Mouse (Mus musculus): ENCODE measurements around the gene Cnot10. TPM values are rescaled to one million over a fixed set of nuclear protein-coding genes. Genes with fewer than 3 reads are reported as not detected.

Cnot10 gene
- polyA plus RNA-seq, 1 experiment = 17.0 TPM

GRCm38 (mm10) chr9:114668047-114668446, 28.1 kb upstream of the Cnot10 start:
- 51% methylated on average over 4 of the region's 4 CpGs for WGBS
- Histone ChIP-seq H3K4me1 (ENCODE audit: control insufficient read depth, insufficient read depth, insufficient read length, low read length) (peaks cover 2% of the 10 kb centered on the region; the same call in 1 of the 2 replicates), H3K36me3 (ENCODE audit: control insufficient read depth, insufficient read depth, low read length) (no peaks in the 10 kb centered on the region), H3K27ac (ENCODE audit: insufficient read depth, low read depth, low read length) (no peak overlapping the region), H3K27me3 (ENCODE audit: control insufficient read depth, insufficient read depth, low read length) (0 out of 2 replicates have a peak, but pooled peaks cover under 1% of the 10 kb centered on the region), H3K4me3 (ENCODE audit: low read depth, low read length) (no peak overlapping the region)
- no peak for TF ChIP-seq POLR2A (IDR thresholded peaks at IDR 0.05; ENCODE audit: low read depth, low read length)
- no peak for TF ChIP-seq CTCF (IDR thresholded peaks at IDR 0.05; ENCODE audit: extremely low read depth, insufficient read length, insufficient replicate concordance, low read depth, low read length)

GRCm38 (mm10) chr9:114666858-114667257, 26.9 kb upstream of the Cnot10 start:
- no peak for TF ChIP-seq POLR2A (IDR thresholded peaks at IDR 0.05; ENCODE audit: low read depth, low read length)
- no peak for TF ChIP-seq CTCF (IDR thresholded peaks at IDR 0.05; ENCODE audit: extremely low read depth, insufficient read length, insufficient replicate concordance, low read depth, low read length)
- 89% methylated on average over 10 of the region's 10 CpGs for WGBS
- no peak overlapping the region for H3K4me3 ChIP-seq (ENCODE audit: low read depth, low read length)
- no peaks in the 10 kb centered on the region for H3K36me3 ChIP-seq (ENCODE audit: control insufficient read depth, insufficient read depth, low read length)
- H3K27me3 ChIP-seq (ENCODE audit: control insufficient read depth, insufficient read depth, low read length) = no peaks in the 10 kb centered on the region
- H3K27ac ChIP-seq (ENCODE audit: insufficient read depth, low read depth, low read length) = no peak overlapping the region
- H3K4me1 ChIP-seq (ENCODE audit: control insufficient read depth, insufficient read depth, insufficient read length, low read length) = no peaks in the 10 kb centered on the region

GRCm38 (mm10) chr9:114663782-114664181, 23.8 kb upstream of the Cnot10 start:
- Histone ChIP-seq H3K27ac (ENCODE audit: insufficient read depth, low read depth, low read length) (no peak overlapping the region), H3K4me1 (ENCODE audit: control insufficient read depth, insufficient read depth, insufficient read length, low read length) (no peaks in the 10 kb centered on the region), H3K27me3 (ENCODE audit: control insufficient read depth, insufficient read depth, low read length) (no peaks in the 10 kb centered on the region), H3K36me3 (ENCODE audit: control insufficient read depth, insufficient read depth, low read length) (no peaks in the 10 kb centered on the region), H3K4me3 (ENCODE audit: low read depth, low read length) (no peak overlapping the region)
- 85% methylated on average over 11 of the region's 11 CpGs for WGBS
- TF ChIP-seq CTCF (IDR thresholded peaks at IDR 0.05; ENCODE audit: extremely low read depth, insufficient read length, insufficient replicate concordance, low read depth, low read length) (no peak), POLR2A (IDR thresholded peaks at IDR 0.05; ENCODE audit: low read depth, low read length) (no peak)

- Histone ChIP-seq H3K4me1 (ENCODE audit: control insufficient read depth, insufficient read depth, insufficient read length, low read length) (no peaks in the 10 kb centered on the region), H3K27me3 (ENCODE audit: control insufficient read depth, insufficient read depth, low read length) (no peaks in the 10 kb centered on the region), H3K27ac (ENCODE audit: insufficient read depth, low read depth, low read length) (no peak overlapping the region), H3K4me3 (ENCODE audit: low read depth, low read length) (no peak overlapping the region), H3K36me3 (ENCODE audit: control insufficient read depth, insufficient read depth, low read length) (no peaks in the 10 kb centered on the region)
- 22% methylated on average over 7 of the region's 7 CpGs for WGBS
- TF ChIP-seq CTCF (IDR thresholded peaks at IDR 0.05; ENCODE audit: extremely low read depth, insufficient read length, insufficient replicate concordance, low read depth, low read length) = no peak
- TF ChIP-seq POLR2A (IDR thresholded peaks at IDR 0.05; ENCODE audit: low read depth, low read length) = no peak
These were observed 22.0 kb upstream of the Cnot10 start for GRCm38 (mm10) chr9:114661991-114662390.

- Histone ChIP-seq H3K27ac (ENCODE audit: insufficient read depth, low read depth, low read length) (no peak overlapping the region), H3K27me3 (ENCODE audit: control insufficient read depth, insufficient read depth, low read length) (no peaks in the 10 kb centered on the region), H3K36me3 (ENCODE audit: control insufficient read depth, insufficient read depth, low read length) (no peaks in the 10 kb centered on the region), H3K4me3 (ENCODE audit: low read depth, low read length) (no peak overlapping the region), H3K4me1 (ENCODE audit: control insufficient read depth, insufficient read depth, insufficient read length, low read length) (no peaks in the 10 kb centered on the region)
- 86% methylated on average over 6 of the region's 6 CpGs for WGBS
- TF ChIP-seq CTCF (IDR thresholded peaks at IDR 0.05; ENCODE audit: extremely low read depth, insufficient read length, insufficient replicate concordance, low read depth, low read length) = no peak
- TF ChIP-seq POLR2A (IDR thresholded peaks at IDR 0.05; ENCODE audit: low read depth, low read length) = no peak
These were observed 21.0 kb upstream of the Cnot10 start for GRCm38 (mm10) chr9:114660983-114661382.

GRCm38 (mm10) chr9:114660506-114660905, 20.5 kb upstream of the Cnot10 start:
- H3K27me3 ChIP-seq (ENCODE audit: control insufficient read depth, insufficient read depth, low read length) = no peaks in the 10 kb centered on the region
- H3K27ac ChIP-seq (ENCODE audit: insufficient read depth, low read depth, low read length) = no peak overlapping the region
- 95% methylated on average over 6 of the region's 6 CpGs for WGBS
- H3K4me1 ChIP-seq (ENCODE audit: control insufficient read depth, insufficient read depth, insufficient read length, low read length) = no peaks in the 10 kb centered on the region
- TF ChIP-seq CTCF (IDR thresholded peaks at IDR 0.05; ENCODE audit: extremely low read depth, insufficient read length, insufficient replicate concordance, low read depth, low read length) (no peak), POLR2A (IDR thresholded peaks at IDR 0.05; ENCODE audit: low read depth, low read length) (no peak)
- no peak overlapping the region for H3K4me3 ChIP-seq (ENCODE audit: low read depth, low read length)
- no peaks in the 10 kb centered on the region for H3K36me3 ChIP-seq (ENCODE audit: control insufficient read depth, insufficient read depth, low read length)

- H3K27me3 ChIP-seq (ENCODE audit: control insufficient read depth, insufficient read depth, low read length) = no peaks in the 10 kb centered on the region
- H3K27ac ChIP-seq (ENCODE audit: insufficient read depth, low read depth, low read length) = no peak overlapping the region
- H3K4me1 ChIP-seq (ENCODE audit: control insufficient read depth, insufficient read depth, insufficient read length, low read length) = no peaks in the 10 kb centered on the region; the same call in 1 of the 2 replicates
- WGBS = 70% methylated on average over 3 of the region's 3 CpGs
- H3K4me3 ChIP-seq (ENCODE audit: low read depth, low read length) = no peak overlapping the region
- TF ChIP-seq CTCF (IDR thresholded peaks at IDR 0.05; ENCODE audit: extremely low read depth, insufficient read length, insufficient replicate concordance, low read depth, low read length) = no peak
- TF ChIP-seq POLR2A (IDR thresholded peaks at IDR 0.05; ENCODE audit: low read depth, low read length) = no peak
- no peaks in the 10 kb centered on the region for H3K36me3 ChIP-seq (ENCODE audit: control insufficient read depth, insufficient read depth, low read length)
These were observed 16.7 kb upstream of the Cnot10 start for GRCm38 (mm10) chr9:114656701-114657100.
